Mouse (Mus musculus) C2C12 (cell line): ENCODE measurements around the gene Smtnl1. TPM values are rescaled to one million over a fixed set of nuclear protein-coding genes. Genes with fewer than 3 reads are reported as not detected.

ENCODE experiments used
- H3K27me3 ChIP-seq: one replicate; pipeline ENCODE4 v1.6.1; 2011; ENCODE audit not compliant: control insufficient read depth, insufficient read depth, insufficient read length
- H3K36me3 ChIP-seq: one replicate; pipeline ENCODE4 v1.6.1; 2011; ENCODE audit not compliant: control insufficient read depth, insufficient read depth
- H3K4me3 ChIP-seq: one replicate; pipeline ENCODE4 v1.5.1; 2011; ENCODE audit warnings: mild to moderate bottlenecking, control low read depth; ENCODE audit not compliant: poor library complexity, insufficient read depth, severe bottlenecking
- H3K79me2 ChIP-seq: one replicate; pipeline ENCODE4 v1.6.1; 2011; ENCODE audit not compliant: control insufficient read depth, insufficient read depth
- H3K79me3 ChIP-seq: one replicate; pipeline ENCODE4 v1.6.1; 2011; ENCODE audit warnings: low read depth, control low read depth
- H3ac ChIP-seq: one replicate; pipeline ENCODE3; 2011; ENCODE audit warnings: low read depth; ENCODE audit not compliant: control insufficient read depth, insufficient read length
- CEBPB ChIP-seq: IDR thresholded peaks from one replicate; pipeline ENCODE4 v1.6.1; 2011; ENCODE audit warnings: low read depth, mild to moderate bottlenecking, control low read depth, moderate library complexity
- CTCF ChIP-seq: IDR thresholded peaks from one replicate; pipeline ENCODE4 v1.5.1; 2011; ENCODE audit not compliant: control insufficient read depth, insufficient read depth, insufficient read length
- FOSL1 ChIP-seq: IDR thresholded peaks from one replicate; pipeline ENCODE4 v1.8.0; 2011; ENCODE audit warnings: mild to moderate bottlenecking, low read length; ENCODE audit not compliant: poor library complexity, insufficient read depth, severe bottlenecking
- MAX ChIP-seq: IDR thresholded peaks from one replicate; pipeline ENCODE4 v1.6.1; 2011; ENCODE audit warnings: mild to moderate bottlenecking, control low read depth
- MYOD1 ChIP-seq: IDR thresholded peaks from one replicate; pipeline ENCODE4 v1.6.1; 2011; ENCODE audit warnings: low read depth; ENCODE audit not compliant: control insufficient read depth, insufficient read length
- MYOG ChIP-seq: IDR thresholded peaks from one replicate; pipeline ENCODE4 v1.6.1; 2011; ENCODE audit not compliant: control insufficient read depth, insufficient read length; ENCODE audit errors: extremely low read depth
- USF1 ChIP-seq: IDR thresholded peaks from one replicate; pipeline ENCODE4 v1.6.1; 2011; ENCODE audit warnings: low read depth, mild to moderate bottlenecking, control low read depth, moderate library complexity
- polyA plus RNA-seq: library from polyadenylated mRNA; unstranded; fragments of >200 nt; fragmentation: generic; extraction: Trizol; gene quantifications from one replicate; pipeline ENCODE4 v1.2.1, GENCODE M21; 2012; ENCODE audit warnings: missing spikeins

Gene Smtnl1
- polyA plus RNA-seq, 1 experiment: 0.06 TPM

GRCm38 (mm10) chr2:84862231-84862630 is 39.8 kb upstream of the Smtnl1 start:
- Histone ChIP-seq H3ac (no peak overlapping the region), H3K79me3 (no peaks in the 10 kb centered on the region), H3K79me2 (no peaks in the 10 kb centered on the region), H3K36me3 (no peaks in the 10 kb centered on the region), H3K27me3 (no peaks in the 10 kb centered on the region), H3K4me3 (no peak overlapping the region)
- no peak for TF ChIP-seq FOSL1
- TF ChIP-seq MYOD1: no peak
- no peak for TF ChIP-seq MAX
- TF ChIP-seq MYOG: no peak
- no peak for TF ChIP-seq CTCF
- no peak for TF ChIP-seq CEBPB
- no peak for TF ChIP-seq USF1

GRCm38 (mm10) chr2:84861430-84861829 is 39.0 kb upstream of the Smtnl1 start:
- TF ChIP-seq CEBPB: no peak
- no peak for TF ChIP-seq MYOG
- no peak for TF ChIP-seq MAX
- TF ChIP-seq CTCF: no peak
- TF ChIP-seq MYOD1: no peak
- TF ChIP-seq FOSL1: no peak
- no peak for TF ChIP-seq USF1
- H3ac ChIP-seq: no peak overlapping the region
- no peak overlapping the region for H3K4me3 ChIP-seq
- no peaks in the 10 kb centered on the region for H3K79me3 ChIP-seq
- H3K27me3 ChIP-seq: no peaks in the 10 kb centered on the region
- H3K36me3 ChIP-seq: no peaks in the 10 kb centered on the region
- no peaks in the 10 kb centered on the region for H3K79me2 ChIP-seq

GRCm38 (mm10) chr2:84859991-84860780 is 37.7 kb upstream of the Smtnl1 start:
- peak; percentile 74 for TF ChIP-seq USF1
- TF ChIP-seq CEBPB: no peak
- peak; percentile 21 for TF ChIP-seq MAX
- no peak for TF ChIP-seq CTCF
- H3ac ChIP-seq: no peak overlapping the region
- H3K79me3 ChIP-seq: no peaks in the 10 kb centered on the region
- H3K36me3 ChIP-seq: no peaks in the 10 kb centered on the region
- no peak overlapping the region for H3K4me3 ChIP-seq
- no peaks in the 10 kb centered on the region for H3K79me2 ChIP-seq
- H3K27me3 ChIP-seq: no peaks in the 10 kb centered on the region

- H3K79me2 ChIP-seq: no peaks in the 10 kb centered on the region
- H3ac ChIP-seq: no peak overlapping the region
- H3K79me3 ChIP-seq: no peaks in the 10 kb centered on the region
- no peaks in the 10 kb centered on the region for H3K27me3 ChIP-seq
- no peaks in the 10 kb centered on the region for H3K36me3 ChIP-seq
- no peak overlapping the region for H3K4me3 ChIP-seq
- no peak for TF ChIP-seq MYOD1
- TF ChIP-seq CTCF: no peak
- TF ChIP-seq USF1: no peak
- TF ChIP-seq FOSL1: no peak
- TF ChIP-seq MYOG: no peak
- TF ChIP-seq MAX: no peak
- TF ChIP-seq CEBPB: no peak
Measured at GRCm38 (mm10) chr2:84858551-84858950, 36.1 kb upstream of the Smtnl1 start.

- H3K36me3 ChIP-seq: no peaks in the 10 kb centered on the region
- no peak overlapping the region for H3ac ChIP-seq
- H3K4me3 ChIP-seq: no peak overlapping the region
- no peaks in the 10 kb centered on the region for H3K79me3 ChIP-seq
- TF ChIP-seq FOSL1 (no peak), MYOG (no peak), CTCF (peak; percentile 59)
- no peaks in the 10 kb centered on the region for H3K79me2 ChIP-seq
- H3K27me3 ChIP-seq: no peaks in the 10 kb centered on the region
Measured at GRCm38 (mm10) chr2:84855732-84856131, 33.3 kb upstream of the Smtnl1 start.

- TF ChIP-seq FOSL1: no peak
- no peak for TF ChIP-seq CTCF
- H3K36me3 ChIP-seq: no peaks in the 10 kb centered on the region
Measured at GRCm38 (mm10) chr2:84851130-84852040, 28.9 kb upstream of the Smtnl1 start.

More at GRCm38 (mm10) chr2:84851130-84852040, 28.9 kb upstream of the Smtnl1 start:
- no peak overlapping the region for H3ac ChIP-seq
- no peak overlapping the region for H3K4me3 ChIP-seq
- H3K79me3 ChIP-seq: no peaks in the 10 kb centered on the region
- H3K27me3 ChIP-seq: no peaks in the 10 kb centered on the region
- H3K79me2 ChIP-seq: no peaks in the 10 kb centered on the region
